Mouse (Mus musculus): ENCODE data around the gene Mllt6. TPM values are rescaled to one million over a fixed set of nuclear protein-coding genes. Genes with fewer than 3 reads are reported as not detected.

Mllt6 gene
- 5.2 TPM in 2 replicates for polyA plus RNA-seq (2014; fragmentation: Nextera tagmentation; extraction: Ambion mirVana)

GRCm38 (mm10) chr11:97662893-97663527 is at the start of gene Mllt6:
TSS of gene Mllt6 (plus strand) at chr11:97663414.
- Histone ChIP-seq H3K9ac (peak within 1 kb of the TSS; percentile 76), H3K36me3 (ENCODE audit: insufficient read depth) (peaks cover 20% of the 10 kb centered on the region), H3K4me1 (ENCODE audit: insufficient read depth) (peaks cover 26% of the 10 kb centered on the region), H3K9me3 (ENCODE audit: low read depth, low read length) (no peaks in the 10 kb centered on the region), H3K27ac (ENCODE audit: low read depth) (peak within 1 kb of the TSS; percentile 91), H3K4me2 (peak within 1 kb of the TSS; percentile 89), H3K4me3 (ENCODE audit: low read depth, low read length) (peak within 1 kb of the TSS; percentile 88), H3K27me3 (ENCODE audit: insufficient read depth, low read length) (peaks cover 17% of the 10 kb centered on the region)
- ATAC-seq (ENCODE audit: insufficient read depth) (peak; percentile 47), DNase-seq (peak; percentile 91)
- WGBS, result under 1% methylated on average over 43 of the region's 76 CpGs
- no peak for TF ChIP-seq CTCF (IDR thresholded peaks at IDR 0.05; ENCODE audit: low read depth)

- TF ChIP-seq CTCF (IDR thresholded peaks at IDR 0.05; ENCODE audit: low read depth), result no peak
- no peaks in the 10 kb centered on the region for H3K36me3 ChIP-seq (ENCODE audit: insufficient read depth)
- no peaks in the 10 kb centered on the region for H3K4me1 ChIP-seq (ENCODE audit: insufficient read depth)
- WGBS, result 71% methylated on average over 4 of the region's 4 CpGs
- H3K9ac ChIP-seq, result no peak overlapping the region
- H3K9me3 ChIP-seq (ENCODE audit: low read depth, low read length), result no peaks in the 10 kb centered on the region
- peaks cover 16% of the 10 kb centered on the region for H3K27me3 ChIP-seq (ENCODE audit: insufficient read depth, low read length)
- no peak overlapping the region for H3K4me3 ChIP-seq (ENCODE audit: low read depth, low read length)
- no peak for DNase-seq
- H3K4me2 ChIP-seq, result no peak overlapping the region
- ATAC-seq (ENCODE audit: insufficient read depth), result no peak
- no peak overlapping the region for H3K27ac ChIP-seq (ENCODE audit: low read depth)
Observed at GRCm38 (mm10) chr11:97615276-97615675, 47.9 kb upstream of the Mllt6 start.

GRCm38 (mm10) chr11:97618368-97618767 is 44.8 kb upstream of the Mllt6 start:
- DNase-seq (no peak), ATAC-seq (ENCODE audit: insufficient read depth) (no peak)
- no peaks in the 10 kb centered on the region for H3K9me3 ChIP-seq (ENCODE audit: low read depth, low read length)
- TF ChIP-seq CTCF (IDR thresholded peaks at IDR 0.05; ENCODE audit: low read depth), result no peak
- no peaks in the 10 kb centered on the region for H3K4me1 ChIP-seq (ENCODE audit: insufficient read depth)
- no peak overlapping the region for H3K9ac ChIP-seq
- no peak overlapping the region for H3K27ac ChIP-seq (ENCODE audit: low read depth)
- WGBS, result 29% methylated on average over 11 of the region's 11 CpGs
- no peaks in the 10 kb centered on the region for H3K36me3 ChIP-seq (ENCODE audit: insufficient read depth)
- H3K4me3 ChIP-seq (ENCODE audit: low read depth, low read length), result no peak overlapping the region
- H3K27me3 ChIP-seq (ENCODE audit: insufficient read depth, low read length), result peaks cover 19% of the 10 kb centered on the region
- no peak overlapping the region for H3K4me2 ChIP-seq

- TF ChIP-seq CTCF (IDR thresholded peaks at IDR 0.05; ENCODE audit: low read depth), result peak; percentile 58
- ATAC-seq (ENCODE audit: insufficient read depth), result no peak
- DNase-seq, result peak; percentile 63
Observed at GRCm38 (mm10) chr11:97619391-97619795, 43.8 kb upstream of the Mllt6 start.

GRCm38 (mm10) chr11:97622440-97622839 is 40.8 kb upstream of the Mllt6 start:
- ATAC-seq (ENCODE audit: insufficient read depth) (peak; percentile 49), DNase-seq (peak; percentile 87)
- no peak overlapping the region for H3K4me3 ChIP-seq (ENCODE audit: low read depth, low read length)
- no peak overlapping the region for H3K9ac ChIP-seq
- peaks cover 53% of the 10 kb centered on the region for H3K27me3 ChIP-seq (ENCODE audit: insufficient read depth, low read length)
- peak; percentile 99 for TF ChIP-seq CTCF (IDR thresholded peaks at IDR 0.05; ENCODE audit: low read depth)
- no peaks in the 10 kb centered on the region for H3K36me3 ChIP-seq (ENCODE audit: insufficient read depth)
- H3K4me2 ChIP-seq, result no peak overlapping the region
- no peaks in the 10 kb centered on the region for H3K9me3 ChIP-seq (ENCODE audit: low read depth, low read length)
- H3K27ac ChIP-seq (ENCODE audit: low read depth), result no peak overlapping the region
- 1% methylated on average over 6 of the region's 6 CpGs for WGBS
- H3K4me1 ChIP-seq (ENCODE audit: insufficient read depth), result peaks cover 2% of the 10 kb centered on the region

More at GRCm38 (mm10) chr11:97619391-97619795, 43.8 kb upstream of the Mllt6 start:
- Histone ChIP-seq H3K9ac (no peak overlapping the region), H3K4me2 (no peak overlapping the region), H3K9me3 (ENCODE audit: low read depth, low read length) (no peaks in the 10 kb centered on the region), H3K27me3 (ENCODE audit: insufficient read depth, low read length) (peaks cover 28% of the 10 kb centered on the region), H3K4me1 (ENCODE audit: insufficient read depth) (no peaks in the 10 kb centered on the region), H3K4me3 (ENCODE audit: low read depth, low read length) (no peak overlapping the region), H3K27ac (ENCODE audit: low read depth) (no peak overlapping the region), H3K36me3 (ENCODE audit: insufficient read depth) (no peaks in the 10 kb centered on the region)
- 58% methylated on average over 5 of the region's 5 CpGs for WGBS

GRCm38 (mm10) chr11:97623166-97623565 is 40.0 kb upstream of the Mllt6 start:
- Histone ChIP-seq H3K36me3 (ENCODE audit: insufficient read depth) (no peaks in the 10 kb centered on the region), H3K9ac (no peak overlapping the region), H3K4me3 (ENCODE audit: low read depth, low read length) (no peak overlapping the region), H3K27me3 (ENCODE audit: insufficient read depth, low read length) (peaks cover 57% of the 10 kb centered on the region), H3K4me2 (no peak overlapping the region), H3K4me1 (ENCODE audit: insufficient read depth) (peaks cover 5% of the 10 kb centered on the region), H3K9me3 (ENCODE audit: low read depth, low read length) (no peaks in the 10 kb centered on the region), H3K27ac (ENCODE audit: low read depth) (no peak overlapping the region)
- no peak for TF ChIP-seq CTCF (IDR thresholded peaks at IDR 0.05; ENCODE audit: low read depth)
- DNase-seq (no peak), ATAC-seq (ENCODE audit: insufficient read depth) (no peak)
- 53% methylated on average over 9 of the region's 9 CpGs for WGBS

- Histone ChIP-seq H3K4me2 (no peak overlapping the region), H3K27ac (ENCODE audit: low read depth) (no peak overlapping the region), H3K36me3 (ENCODE audit: insufficient read depth) (no peaks in the 10 kb centered on the region), H3K27me3 (ENCODE audit: insufficient read depth, low read length) (peaks cover 71% of the 10 kb centered on the region), H3K4me3 (ENCODE audit: low read depth, low read length) (no peak overlapping the region), H3K9me3 (ENCODE audit: low read depth, low read length) (no peaks in the 10 kb centered on the region), H3K4me1 (ENCODE audit: insufficient read depth) (peaks cover 5% of the 10 kb centered on the region), H3K9ac (no peak overlapping the region)
- TF ChIP-seq CTCF (IDR thresholded peaks at IDR 0.05; ENCODE audit: low read depth), result no peak
- WGBS, result 75% methylated on average over 5 of the region's 5 CpGs
- DNase-seq (no peak), ATAC-seq (ENCODE audit: insufficient read depth) (no peak)
Observed at GRCm38 (mm10) chr11:97625551-97625950, 37.7 kb upstream of the Mllt6 start.
